Mouse (Mus musculus): ENCODE data around the gene Scn8a.

The Scn8a gene

GRCm38 (mm10) chr15:100879073-100879472 is 9.4 kb downstream of the Scn8a start:
- DNase-seq (ENCODE audit: low read depth, low spot score): no peak

GRCm38 (mm10) chr15:100881385-100881784 is 11.7 kb downstream of the Scn8a start:
- no peak for DNase-seq (ENCODE audit: low read depth, low spot score)

DNA sequence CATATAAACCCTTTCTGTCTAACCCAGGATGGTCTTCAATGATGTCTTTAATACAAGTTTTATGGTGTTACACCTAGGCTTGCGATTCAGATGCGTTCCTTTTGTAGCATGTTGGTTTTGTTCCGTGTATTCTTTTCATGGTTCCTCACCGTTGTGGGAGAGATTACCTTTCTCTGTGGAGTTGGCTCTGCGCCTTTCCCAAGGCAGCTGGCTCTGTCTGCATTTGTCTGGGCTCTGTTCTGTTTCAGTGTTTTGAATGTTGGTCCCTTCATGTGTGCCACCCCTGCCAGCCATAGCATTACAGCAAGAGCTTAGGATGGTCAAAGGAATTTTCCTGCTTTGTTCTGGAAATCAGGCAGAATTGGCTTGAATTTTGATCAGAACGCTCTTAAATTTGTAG is 14.8 kb downstream of the Scn8a start:
- no peak for DNase-seq (ENCODE audit: low read depth, low spot score)

DNA sequence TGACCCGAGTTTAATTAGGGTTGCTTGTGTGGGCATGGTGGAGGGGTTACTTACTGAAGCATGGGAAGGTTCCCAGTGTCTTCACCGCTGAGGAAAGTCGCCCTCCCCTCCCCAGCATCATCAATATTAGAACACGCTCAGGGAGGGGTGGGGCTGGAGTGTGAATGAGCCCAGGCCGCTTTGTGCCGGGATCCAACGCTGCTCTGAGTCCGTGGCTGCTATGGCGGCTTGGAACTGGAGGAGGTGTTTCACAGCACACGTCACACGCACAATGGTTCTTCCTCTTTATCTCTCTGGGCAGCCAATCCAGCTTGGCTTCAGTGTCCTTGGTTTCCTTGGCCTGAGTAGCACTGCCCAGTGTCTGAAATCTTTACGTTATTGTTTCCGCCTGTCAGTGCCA is 22.3 kb downstream of the Scn8a start:
- no peak for DNase-seq (ENCODE audit: low read depth, low spot score)

GRCm38 (mm10) chr15:100896502-100896901 is 26.8 kb downstream of the Scn8a start:
- no peak for DNase-seq (ENCODE audit: low read depth, low spot score)

GRCm38 (mm10) chr15:100903811-100904210 is 34.2 kb downstream of the Scn8a start:
- DNase-seq (ENCODE audit: low read depth, low spot score): no peak

GRCm38 (mm10) chr15:100905006-100905405 is 35.3 kb downstream of the Scn8a start:
- no peak for DNase-seq (ENCODE audit: low read depth, low spot score)

- DNase-seq (ENCODE audit: low read depth, low spot score): no peak
Measured at GRCm38 (mm10) chr15:100905751-100906150, 36.1 kb downstream of the Scn8a start.

GRCm38 (mm10) chr15:100908817-100909216 is 39.2 kb downstream of the Scn8a start:
- no peak for DNase-seq (ENCODE audit: low read depth, low spot score)

- DNase-seq (ENCODE audit: low read depth, low spot score): peak; percentile 54
Measured at GRCm38 (mm10) chr15:100909734-100910163, 40.1 kb downstream of the Scn8a start.

DNA sequence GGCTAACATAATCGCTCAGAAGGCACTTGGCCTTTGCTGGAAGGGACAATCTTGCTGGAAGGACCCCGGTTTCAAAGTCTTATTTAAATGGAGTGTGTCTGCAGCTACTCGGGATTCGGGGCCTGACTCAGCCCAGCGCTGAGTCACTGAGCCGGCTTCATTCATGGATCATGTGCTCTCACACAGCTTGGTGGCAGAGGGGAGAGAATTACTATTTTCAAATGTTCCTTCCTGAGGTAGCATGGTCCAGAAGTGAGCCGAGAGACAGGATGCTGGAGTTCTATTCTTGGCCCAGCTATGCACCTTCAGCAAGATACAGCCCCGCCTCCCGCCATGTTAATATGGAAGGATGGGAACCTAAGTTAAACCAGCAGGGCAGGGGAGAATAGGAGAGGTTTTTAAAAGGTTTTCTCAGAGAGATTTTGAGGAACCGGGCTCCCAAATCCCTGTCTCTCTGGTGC is 40.8 kb downstream of the Scn8a start:
- peak; percentile 72 for DNase-seq (ENCODE audit: low read depth, low spot score)

DNA sequence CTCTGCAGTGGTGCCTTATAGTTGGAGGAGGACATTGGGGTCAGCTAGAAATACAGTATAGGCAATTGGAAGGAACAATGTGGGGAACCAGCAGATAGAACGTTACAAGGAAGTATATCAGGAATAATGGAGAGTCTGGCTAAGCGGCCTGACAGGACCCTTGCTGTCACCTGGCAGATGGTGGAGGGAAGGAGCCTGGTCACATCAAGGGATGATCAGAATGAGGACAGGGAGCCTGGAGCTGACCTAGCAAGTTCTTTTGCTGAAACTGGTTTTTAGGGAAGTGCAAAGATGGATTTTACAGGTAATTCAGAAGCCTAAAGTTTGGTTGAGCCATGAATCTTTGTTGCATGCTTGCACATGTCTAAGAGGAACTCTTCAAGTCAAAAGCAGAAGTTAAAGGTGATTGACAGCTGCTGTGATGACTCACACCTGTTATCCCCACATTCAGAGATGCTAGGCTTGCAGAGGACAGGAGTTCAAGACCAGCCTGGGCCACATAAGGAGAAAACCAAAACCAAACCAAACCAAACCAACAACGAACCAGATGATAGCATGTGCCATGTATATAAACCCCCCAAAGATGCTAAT is 43.1 kb downstream of the Scn8a start:
- no peak for DNase-seq (ENCODE audit: low read depth, low spot score)

DNA sequence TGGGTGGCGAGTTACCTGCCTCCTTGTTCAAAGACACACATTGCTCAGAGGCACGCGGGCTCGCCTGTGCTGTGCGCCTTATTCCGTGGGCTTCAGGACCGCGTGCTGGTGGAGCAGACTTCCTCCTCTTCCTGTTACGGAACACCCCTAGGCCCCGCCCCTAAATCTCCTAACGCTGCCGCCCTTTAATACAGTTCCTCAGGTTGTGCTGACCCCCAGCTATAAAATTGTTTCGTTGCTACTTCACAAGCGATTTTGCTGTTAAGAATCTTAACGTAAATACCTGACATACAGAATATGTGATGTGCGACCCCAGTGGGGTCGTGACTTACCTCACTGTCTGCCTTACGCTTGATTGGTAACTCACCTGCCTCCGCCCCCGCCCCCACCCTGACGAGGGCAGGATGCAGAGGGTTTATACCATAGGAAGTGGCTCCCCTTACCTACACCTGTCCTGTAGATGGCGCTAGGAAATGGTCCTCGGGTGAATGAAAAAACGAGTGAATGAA is 45.1 kb downstream of the Scn8a start:
- no peak for DNase-seq (ENCODE audit: low read depth, low spot score)

DNA sequence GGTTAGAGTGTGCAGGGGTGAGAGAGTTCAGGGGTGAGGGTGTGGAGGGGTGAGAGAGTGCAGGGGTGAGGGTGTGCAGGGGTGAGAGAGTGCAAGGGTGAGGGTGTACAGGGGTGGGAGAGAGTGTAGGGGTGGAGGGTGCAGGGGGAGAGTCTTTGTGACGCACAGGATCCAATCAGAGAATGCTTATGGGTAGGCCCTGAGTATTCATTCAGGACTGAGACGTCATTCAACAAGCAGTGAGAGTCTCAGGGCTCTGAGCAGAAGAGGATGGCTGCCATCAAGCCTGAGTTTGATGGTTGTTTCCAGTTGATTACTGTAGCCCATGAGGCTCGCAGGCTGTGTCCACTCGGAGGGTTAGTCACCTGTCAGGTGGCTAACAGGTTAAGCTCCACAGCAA is 48.4 kb downstream of the Scn8a start:
- DNase-seq (ENCODE audit: low read depth, low spot score): no peak

GRCm38 (mm10) chr15:100922210-100922609 is 52.6 kb downstream of the Scn8a start:
- no peak for DNase-seq (ENCODE audit: low read depth, low spot score)

DNA sequence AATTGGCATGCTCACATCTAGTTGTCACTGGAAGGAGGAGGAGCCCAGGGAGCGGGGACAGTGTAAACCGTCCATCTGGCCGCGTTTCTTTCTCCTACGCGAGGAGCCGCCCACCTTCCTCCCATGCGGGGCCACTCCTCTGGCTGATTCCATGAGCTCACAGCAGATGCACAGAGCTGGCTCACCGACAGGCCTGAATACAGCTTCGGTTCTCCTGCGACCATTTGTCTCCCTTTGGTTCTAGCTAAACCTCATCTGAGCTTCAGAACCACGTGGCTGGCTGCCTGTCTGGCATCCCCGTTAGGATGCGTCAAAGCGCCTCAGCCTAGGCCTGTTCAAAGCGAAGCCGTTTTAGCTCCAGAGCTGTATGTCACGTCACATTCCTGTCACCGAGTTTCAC is 53.8 kb downstream of the Scn8a start:
- no peak for DNase-seq (ENCODE audit: low read depth, low spot score)

- DNase-seq (ENCODE audit: low read depth, low spot score): no peak
Measured at GRCm38 (mm10) chr15:100924941-100925340, 55.3 kb downstream of the Scn8a start.

DNA sequence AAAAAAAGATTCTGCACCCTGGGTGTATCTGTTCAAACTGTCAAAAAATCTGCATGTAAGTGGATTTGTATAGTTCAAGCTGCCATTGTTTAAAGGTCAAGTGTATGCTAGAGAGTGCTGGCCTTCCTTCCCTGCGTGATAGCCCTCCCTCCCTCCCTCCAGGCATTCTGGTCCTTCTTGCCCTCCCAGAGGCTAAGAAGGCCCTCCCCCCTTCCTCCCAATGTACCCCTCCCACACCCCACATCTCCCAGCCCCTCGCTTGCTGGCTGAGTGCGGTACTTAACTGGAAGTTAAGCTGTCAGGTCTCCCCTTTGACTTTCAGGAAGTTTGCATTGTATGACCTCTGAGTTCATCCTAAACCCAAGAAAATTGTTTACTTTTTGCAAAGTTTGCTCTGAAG is 60.8 kb downstream of the Scn8a start:
- no peak for DNase-seq (ENCODE audit: low read depth, low spot score)

DNA sequence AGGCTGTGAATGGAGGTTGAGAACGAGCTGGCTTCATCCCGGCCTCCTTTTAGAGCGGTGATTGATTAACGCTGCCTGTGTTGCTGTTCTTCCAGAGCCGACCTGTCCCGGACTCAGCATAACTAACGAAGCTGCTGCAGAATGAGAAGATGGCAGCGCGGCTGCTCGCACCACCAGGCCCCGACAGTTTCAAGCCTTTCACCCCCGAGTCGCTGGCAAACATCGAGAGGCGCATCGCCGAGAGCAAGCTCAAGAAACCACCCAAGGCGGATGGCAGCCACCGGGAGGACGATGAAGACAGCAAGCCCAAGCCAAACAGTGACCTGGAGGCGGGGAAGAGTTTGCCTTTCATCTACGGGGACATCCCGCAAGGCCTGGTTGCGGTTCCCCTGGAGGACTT is 66.5 kb downstream of the Scn8a start:
- DNase-seq (ENCODE audit: low read depth, low spot score): no peak

GRCm38 (mm10) chr15:100948383-100948782 is 78.7 kb downstream of the Scn8a start:
- no peak for DNase-seq (ENCODE audit: low read depth, low spot score)

DNA sequence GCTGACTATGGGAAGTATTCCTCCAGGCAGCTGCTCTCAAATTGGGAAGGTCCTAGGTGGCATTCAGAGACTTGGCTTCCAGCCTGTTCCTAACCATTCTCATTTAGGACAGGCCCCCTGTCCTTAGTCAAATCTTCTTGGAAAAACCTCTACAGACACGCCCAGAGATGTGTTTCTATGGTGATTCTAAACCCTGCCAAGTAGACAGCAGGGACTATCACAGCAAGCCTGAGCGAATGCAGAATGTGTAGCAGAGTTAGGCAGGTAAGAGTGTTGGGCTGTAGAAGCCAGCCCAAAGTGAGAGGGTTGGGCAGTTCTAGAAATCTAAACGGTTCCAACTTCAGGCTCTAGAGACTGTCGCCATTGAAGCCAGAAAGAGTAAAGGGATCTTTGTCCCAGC is 79.5 kb downstream of the Scn8a start:
- DNase-seq (ENCODE audit: low read depth, low spot score): no peak

GRCm38 (mm10) chr15:100951491-100951890 is 81.8 kb downstream of the Scn8a start:
- DNase-seq (ENCODE audit: low read depth, low spot score): no peak

DNA sequence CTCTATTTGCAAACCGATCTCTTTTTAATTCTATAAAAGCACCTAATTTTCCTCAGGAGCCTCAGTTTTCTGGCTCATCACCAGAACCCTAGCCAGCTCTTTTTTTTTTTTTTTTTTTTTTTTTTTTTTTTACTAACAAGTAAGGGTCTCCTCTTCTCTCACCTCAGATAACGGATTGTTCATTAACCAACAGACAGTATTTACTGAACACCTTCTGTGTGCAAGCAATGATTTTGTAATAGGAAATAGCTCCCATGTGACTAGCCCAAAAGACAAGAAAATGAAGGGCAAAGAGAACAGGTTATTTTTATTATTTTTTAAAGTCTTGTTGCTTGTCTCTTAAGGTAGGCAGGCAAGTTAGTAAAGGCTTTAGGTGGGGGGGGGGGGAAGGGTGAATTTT is 82.6 kb downstream of the Scn8a start:
- DNase-seq (ENCODE audit: low read depth, low spot score): no peak

GRCm38 (mm10) chr15:100952854-100953253 is 83.2 kb downstream of the Scn8a start:
- no peak for DNase-seq (ENCODE audit: low read depth, low spot score)

Data from 3T3-L1 (cell line).